Mouse (Mus musculus) CH12.LX (cell line): Measurements from ENCODE around the gene Slc2a10.

Experiments
- CHD2 ChIP-seq: IDR thresholded peaks from 2 replicates; pipeline ENCODE4 v1.6.1; 2011; ENCODE audit warnings: low read length, improper control_type of control experiment
- CTCF ChIP-seq, 2 experiments: IDR thresholded peaks in 1 of 2; conservative IDR thresholded peaks in 1 of 2; 2 replicates each; pipeline ENCODE4 v1.5.1; 2011 to 2012; ENCODE audit warnings: low read depth in 2 of 2, low read length in 2 of 2, improper control_type of control experiment in 1 of 2, inconsistent platforms in 1 of 2, mild to moderate bottlenecking in 1 of 2, moderate library complexity in 1 of 2
- E2F4 ChIP-seq: IDR thresholded peaks from 2 replicates; pipeline ENCODE4 v1.6.1; 2011; ENCODE audit warnings: low read depth, low read length, improper control_type of control experiment; ENCODE audit not compliant: insufficient replicate concordance
- ELF1 ChIP-seq: IDR thresholded peaks from 2 replicates; pipeline ENCODE4 v1.6.1; 2014; ENCODE audit warnings: low read depth, mild to moderate bottlenecking, inconsistent platforms, low read length, improper control_type of control experiment
- EP300 ChIP-seq: IDR thresholded peaks from 2 replicates; pipeline ENCODE4 v1.6.1; 2011; ENCODE audit warnings: low read length, improper control_type of control experiment
- MXI1 ChIP-seq: IDR thresholded peaks from 2 replicates; pipeline ENCODE4 v1.6.1; 2011; ENCODE audit warnings: mild to moderate bottlenecking, low read depth, low read length, improper control_type of control experiment
- NRF1 ChIP-seq: IDR thresholded peaks from 2 replicates; pipeline ENCODE4 v1.6.1; 2014; ENCODE audit warnings: low read depth, mild to moderate bottlenecking, inconsistent platforms, low read length, improper control_type of control experiment, moderate library complexity
- SIN3A ChIP-seq: IDR thresholded peaks from 2 replicates; pipeline ENCODE4 v1.6.1; 2012; ENCODE audit warnings: low read length, improper control_type of control experiment, inconsistent platforms
- USF1 ChIP-seq: IDR thresholded peaks from 2 replicates; pipeline ENCODE4 v1.6.1; 2014; ENCODE audit warnings: low read depth, mild to moderate bottlenecking, inconsistent platforms, low read length, improper control_type of control experiment

DNA sequence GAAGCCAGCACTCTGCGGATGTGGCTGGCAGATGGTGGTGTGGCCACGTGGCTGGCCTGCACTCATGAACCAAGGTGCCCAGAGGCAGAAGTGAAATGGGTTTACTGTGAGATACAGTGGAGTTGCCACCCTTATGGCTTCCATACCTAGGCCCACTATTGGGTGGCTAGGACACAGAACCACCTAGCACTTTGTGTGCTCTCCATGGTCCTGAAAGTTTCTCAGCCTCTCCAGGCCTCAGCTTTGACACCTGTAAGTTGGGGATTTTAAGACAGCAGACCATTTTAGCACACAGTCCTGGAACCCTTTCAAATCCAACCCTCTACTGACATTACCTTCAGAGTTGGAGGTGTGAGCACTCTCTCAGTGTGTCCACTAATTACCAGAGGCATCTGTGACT, 46.9 kb upstream of the Slc2a10 start:
- TF ChIP-seq CTCF (conservative IDR thresholded peaks at IDR 0.05 in 1 of 2, IDR thresholded peaks at IDR 0.05 in 1 of 2; ENCODE audit: low read depth in 2 of 2, low read length in 2 of 2): no peak
- TF ChIP-seq EP300: no peak
- TF ChIP-seq ELF1: no peak
- TF ChIP-seq MXI1: no peak
- TF ChIP-seq SIN3A: no peak
- TF ChIP-seq E2F4: no peak
- TF ChIP-seq NRF1: no peak
- TF ChIP-seq CHD2: no peak
- no peak for TF ChIP-seq USF1
